Mouse (Mus musculus) lung, postnatal 0 days (tissue): ENCODE results near the gene Elmsan1.

Experiments
- CTCF ChIP-seq: IDR thresholded peaks from 2 replicates; pipeline ENCODE4 v1.5.1; 2016; ENCODE audit warnings: antibody characterized with exemption, mild to moderate bottlenecking
- EP300 ChIP-seq: IDR thresholded peaks from 2 replicates; pipeline ENCODE4 v1.6.1; 2016; ENCODE audit warnings: antibody characterized with exemption, mild to moderate bottlenecking, control low read depth

DNA sequence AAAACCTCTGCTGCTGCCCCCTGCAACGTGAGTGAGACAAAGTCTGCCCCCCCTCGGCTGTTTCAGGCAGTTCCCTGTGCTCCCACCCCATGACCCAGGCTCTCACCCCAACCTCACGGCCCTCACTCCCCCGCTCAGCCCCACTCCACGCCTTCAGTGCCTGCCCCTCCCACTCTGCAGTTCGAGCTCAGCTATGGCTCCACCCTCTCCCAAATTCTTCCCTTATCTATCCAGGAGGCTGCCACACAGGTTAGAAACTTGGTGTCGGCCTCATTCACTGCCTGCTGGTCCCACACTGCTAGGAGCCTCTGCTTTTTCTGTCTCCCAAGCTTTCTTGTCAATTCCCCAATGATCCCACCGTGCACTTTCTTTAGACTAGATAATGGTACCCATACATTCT, 57.6 kb downstream of the Elmsan1 start:
- TF ChIP-seq EP300: no peak
- TF ChIP-seq CTCF: no peak
